Mouse (Mus musculus): ENCODE results near the gene Gm13030. TPM values are rescaled to one million over a fixed set of nuclear protein-coding genes. Genes with fewer than 3 reads are reported as not detected.

The Gm13030 gene
- not detected in 2 replicates for polyA plus RNA-seq (2012)

DNA sequence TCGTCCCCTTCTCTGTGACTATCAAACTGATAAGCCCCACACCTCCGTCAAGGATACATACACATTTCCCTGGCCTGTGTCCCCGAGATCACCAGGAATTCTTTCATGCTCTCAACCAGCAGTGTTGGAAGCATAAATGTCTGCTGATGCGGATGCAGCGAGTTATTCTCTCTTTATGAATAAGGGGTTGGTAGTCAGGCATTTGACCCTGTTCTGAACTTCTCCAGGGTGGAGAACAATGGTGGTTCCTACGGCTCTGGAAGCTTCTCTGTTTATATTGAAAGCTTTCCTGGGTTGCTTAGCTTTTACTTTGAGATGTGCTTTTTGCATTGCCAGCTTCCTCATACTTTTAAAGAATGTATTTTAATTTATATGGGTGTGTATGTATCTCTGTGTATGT is at the start of gene Gm13030:
Gene Gm13030, minus strand, starts transcription at position 101 of the 400 bp plus-strand sequence.
- no peak for TF ChIP-seq GATA1 (IDR thresholded peaks at IDR 0.05; ENCODE audit: low read length)

DNA sequence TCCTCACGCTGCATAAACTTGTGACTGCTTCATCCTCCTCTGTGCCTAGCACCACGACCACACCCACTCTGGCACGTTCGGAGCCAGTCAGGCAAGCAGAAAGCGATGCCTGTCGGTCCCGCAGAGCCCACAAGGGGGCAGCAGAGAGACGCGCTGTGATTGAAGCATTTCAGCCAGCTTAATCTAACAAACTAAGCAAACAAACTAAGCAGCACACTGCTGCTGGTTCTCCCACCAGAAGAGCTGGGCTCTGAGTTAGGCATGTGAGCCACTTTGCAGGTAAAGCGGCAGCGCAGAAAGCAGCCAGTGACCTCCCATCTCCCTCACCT is 48.3 kb upstream of the Gm13030 start:
- TF ChIP-seq GATA1 (IDR thresholded peaks at IDR 0.05; ENCODE audit: low read length), result no peak

DNA sequence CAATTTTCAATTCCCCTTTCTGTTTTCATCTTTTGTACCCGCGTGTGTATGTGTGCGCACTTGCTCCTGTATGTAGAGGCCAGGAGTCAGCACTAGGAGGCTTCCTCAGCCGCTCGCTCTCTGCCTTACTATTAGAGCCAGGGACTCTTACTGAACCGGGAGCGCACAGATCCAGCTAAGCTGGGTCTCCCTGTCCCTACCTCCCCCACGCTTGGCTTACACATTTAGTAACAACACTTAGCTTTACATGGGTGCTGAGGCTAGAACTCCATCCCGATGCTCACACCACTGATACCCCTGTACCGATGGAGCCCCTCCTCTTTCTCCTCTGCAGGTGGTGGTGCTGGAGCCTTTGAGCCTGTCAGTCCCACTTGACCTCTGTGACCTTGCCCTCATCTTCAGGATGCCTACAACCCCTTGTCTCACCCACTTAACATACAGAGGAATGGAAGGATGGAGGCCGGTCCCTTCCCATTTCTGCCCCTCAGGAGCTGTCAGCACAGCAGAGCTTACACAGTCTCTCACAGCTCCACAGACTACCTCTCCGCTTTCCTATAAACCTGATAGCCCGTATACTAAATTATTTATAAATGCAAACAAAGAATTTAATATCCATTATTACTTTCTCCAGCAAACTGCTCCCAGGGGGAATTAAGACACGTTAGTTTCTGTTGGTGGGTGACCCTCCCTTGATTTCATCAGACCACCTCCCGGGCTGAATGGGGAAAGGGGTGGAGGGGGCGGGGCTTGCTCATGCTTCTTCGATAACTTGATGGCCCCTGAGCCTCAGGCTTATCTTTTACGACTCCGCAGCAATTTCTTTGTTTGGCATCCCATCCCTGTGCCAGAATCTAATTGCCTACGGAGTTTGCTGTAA is 47.7 kb upstream of the Gm13030 start:
- no peak for TF ChIP-seq GATA1 (IDR thresholded peaks at IDR 0.05; ENCODE audit: low read length)

DNA sequence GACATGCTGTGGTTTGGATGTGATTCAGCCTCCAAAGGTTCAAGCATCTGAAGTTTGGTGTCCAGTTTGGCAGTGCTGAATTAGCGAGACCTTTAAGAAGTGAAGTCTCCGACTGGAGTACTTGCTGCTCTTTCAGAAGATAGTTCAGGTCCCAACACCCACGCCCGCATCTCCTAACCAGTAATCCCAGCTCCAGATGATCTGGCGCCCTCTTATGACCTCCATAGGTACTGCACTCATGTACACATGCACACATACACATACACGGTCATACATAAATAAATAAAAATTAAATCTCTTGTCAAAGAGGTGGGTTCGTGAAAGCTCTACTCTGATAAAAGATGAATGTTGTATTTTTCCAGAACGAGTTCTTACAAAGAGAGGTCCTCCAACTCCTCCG is 43.5 kb upstream of the Gm13030 start:
- TF ChIP-seq GATA1 (IDR thresholded peaks at IDR 0.05; ENCODE audit: low read length), result no peak

DNA sequence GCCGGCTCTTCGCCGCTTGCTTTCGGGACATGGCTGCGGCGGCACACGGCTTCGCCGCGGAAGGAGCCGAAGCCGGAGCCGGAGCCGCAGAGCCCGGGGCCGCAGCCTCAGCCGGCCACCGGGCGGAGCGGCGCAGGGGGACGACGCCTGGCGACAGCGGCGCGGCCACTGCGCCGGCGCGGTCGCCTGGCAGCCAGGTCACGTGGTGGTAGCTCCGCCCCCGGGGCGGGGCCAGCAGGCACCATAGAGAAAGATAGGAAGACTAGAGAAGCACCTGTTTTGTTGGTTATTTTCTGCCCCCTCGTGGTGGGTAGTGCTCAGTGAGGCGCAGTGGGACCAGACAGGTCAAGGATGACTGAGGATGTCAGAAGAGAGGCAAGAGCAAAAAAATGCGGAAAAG is 40.0 kb upstream of the Gm13030 start, which contains the start of gene Otud3:
Gene Otud3, minus strand, starts transcription at position 149 of the 400 bp plus-strand sequence.
- no peak for TF ChIP-seq GATA1 (IDR thresholded peaks at IDR 0.05; ENCODE audit: low read length)

GRCm38 (mm10) chr4:138913141-138913787 is 39.5 kb upstream of the Gm13030 start:
- no peak for TF ChIP-seq GATA1 (IDR thresholded peaks at IDR 0.05; ENCODE audit: low read length)

DNA sequence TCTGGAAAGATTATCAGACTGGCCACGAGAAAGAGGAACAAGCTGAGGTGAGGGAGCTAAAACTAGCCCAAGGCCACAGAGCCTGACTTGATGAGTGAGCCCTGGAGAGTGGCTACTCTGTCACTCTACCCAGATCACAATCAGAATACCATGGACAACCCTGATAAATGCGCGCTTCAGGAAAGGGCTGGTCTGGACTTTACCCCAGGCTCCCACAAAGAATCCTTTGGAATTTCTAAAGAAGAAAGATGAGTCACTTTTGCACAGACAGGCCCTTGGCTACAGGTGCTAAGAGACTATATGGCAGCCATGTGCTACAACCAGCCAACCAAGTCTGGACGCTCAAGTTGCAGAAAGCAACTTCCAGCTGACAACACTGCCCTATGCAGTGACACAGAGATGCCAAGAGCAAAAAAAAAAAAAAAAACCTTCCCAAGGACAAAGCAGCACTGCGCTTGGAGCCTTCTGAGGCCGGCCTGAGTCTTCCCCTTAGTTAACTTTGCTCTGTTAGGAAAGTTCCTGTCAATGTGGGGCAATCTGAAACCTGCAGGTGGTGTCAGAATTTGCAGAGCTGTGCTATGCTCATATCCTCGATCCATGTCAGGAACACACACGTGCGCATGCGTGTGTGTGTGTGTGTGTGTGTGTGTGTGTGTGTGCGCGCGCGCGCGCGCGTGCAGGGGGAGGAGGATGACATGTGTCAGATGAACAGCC is 32.0 kb upstream of the Gm13030 start:
- TF ChIP-seq GATA1 (IDR thresholded peaks at IDR 0.05; ENCODE audit: low read length), result no peak

GRCm38 (mm10) chr4:138899361-138899760 is 25.6 kb upstream of the Gm13030 start:
- no peak for TF ChIP-seq GATA1 (IDR thresholded peaks at IDR 0.05; ENCODE audit: low read length)

GRCm38 (mm10) chr4:138892655-138893054 is 18.9 kb upstream of the Gm13030 start:
- TF ChIP-seq GATA1 (IDR thresholded peaks at IDR 0.05; ENCODE audit: low read length), result no peak

- TF ChIP-seq GATA1 (IDR thresholded peaks at IDR 0.05; ENCODE audit: low read length), result no peak
Measured at GRCm38 (mm10) chr4:138889635-138890034, 15.9 kb upstream of the Gm13030 start.

- no peak for TF ChIP-seq GATA1 (IDR thresholded peaks at IDR 0.05; ENCODE audit: low read length)
Measured at GRCm38 (mm10) chr4:138889165-138889564, 15.4 kb upstream of the Gm13030 start.

- no peak for TF ChIP-seq GATA1 (IDR thresholded peaks at IDR 0.05; ENCODE audit: low read length)
Measured at GRCm38 (mm10) chr4:138884261-138884660, 10.5 kb upstream of the Gm13030 start.

- TF ChIP-seq GATA1 (IDR thresholded peaks at IDR 0.05; ENCODE audit: low read length), result no peak
Measured at GRCm38 (mm10) chr4:138882179-138882578, 8.4 kb upstream of the Gm13030 start.

DNA sequence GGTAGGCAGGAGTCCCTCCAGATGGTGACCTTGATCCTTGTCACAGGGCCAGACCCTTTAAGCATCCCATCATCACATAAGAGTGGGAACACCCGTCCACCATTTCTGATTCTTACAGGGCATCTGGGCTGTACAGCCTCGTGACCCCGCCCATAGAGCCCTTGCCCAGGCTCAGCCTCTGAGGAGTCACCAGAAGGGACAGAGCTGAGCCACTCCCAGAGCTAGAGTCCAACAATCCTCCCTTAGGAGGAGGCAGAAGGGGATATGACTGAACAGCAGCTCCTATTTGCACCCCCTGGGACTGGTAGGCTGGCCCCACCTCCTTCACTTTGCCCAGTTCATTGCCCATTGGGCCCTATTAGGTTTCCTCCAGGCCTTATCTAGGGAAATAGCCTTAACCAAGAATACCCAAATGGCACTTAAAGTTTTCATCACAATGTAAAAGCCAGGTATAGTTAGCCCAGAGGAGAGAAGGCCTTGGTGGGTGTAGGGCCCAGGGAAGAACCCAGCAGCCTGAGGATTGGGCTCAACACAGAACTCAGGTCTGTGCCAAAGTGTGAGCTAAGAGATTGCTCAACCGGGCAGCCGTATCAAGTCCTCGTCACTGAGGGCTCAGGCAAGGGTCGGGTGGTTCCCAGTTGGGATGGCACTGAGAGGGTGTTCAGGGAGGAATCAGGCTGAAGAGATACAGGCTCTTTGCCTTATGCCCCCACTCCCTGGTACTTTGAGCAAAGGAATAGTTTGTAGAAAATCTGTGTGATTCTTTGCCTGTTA is 7.2 kb upstream of the Gm13030 start:
- no peak for TF ChIP-seq GATA1 (IDR thresholded peaks at IDR 0.05; ENCODE audit: low read length)

GRCm38 (mm10) chr4:138879808-138880207 is 6.0 kb upstream of the Gm13030 start:
- no peak for TF ChIP-seq GATA1 (IDR thresholded peaks at IDR 0.05; ENCODE audit: low read length)

Measured in G1E-ER4 (cell line).